Mouse (Mus musculus) mouse trophoblast stem cell (cell line): ENCODE measurements around the gene A830031A19Rik.

Source experiments
- in situ Hi-C, 2 experiments: fragments of 300-500 bp; cut with MseI, MboI; formaldehyde crosslinking; loops; 2 replicates in 1 of 2; 3 replicates in 1 of 2; pipeline ENCODE4 v1.15.1; 2025

A830031A19Rik gene

GRCm38 (mm10) chr11:24096483-24096882, 21.6 kb upstream of the A830031A19Rik start:
- in situ Hi-C loops, result loop anchor here in 1 of 2 experiments (25.0 kb wide), 1 partner anchor 1191 kb away; no protein-coding TSS in a partner anchor

- in situ Hi-C loops, result loop anchor here in 1 of 2 experiments (25.0 kb wide), 1 partner anchor 1191 kb away; no protein-coding TSS in a partner anchor
These were observed 21.0 kb upstream of the A830031A19Rik start for GRCm38 (mm10) chr11:24095656-24096353.

GRCm38 (mm10) chr11:24095236-24095635, 20.4 kb upstream of the A830031A19Rik start:
- in situ Hi-C loops, result loop anchor here in 1 of 2 experiments (25.0 kb wide), 1 partner anchor 1192 kb away; no protein-coding TSS in a partner anchor

- in situ Hi-C loops, result loop anchor here in 1 of 2 experiments (25.0 kb wide), 1 partner anchor 1193 kb away; no protein-coding TSS in a partner anchor
These were observed 19.2 kb upstream of the A830031A19Rik start for GRCm38 (mm10) chr11:24094086-24094487.

GRCm38 (mm10) chr11:24092618-24093017, 17.8 kb upstream of the A830031A19Rik start:
- in situ Hi-C loops, result loop anchor here in 1 of 2 experiments (25.0 kb wide), 1 partner anchor 1195 kb away; no protein-coding TSS in a partner anchor

- in situ Hi-C loops, result loop anchor here in 1 of 2 experiments (25.0 kb wide), 1 partner anchor 1196 kb away; no protein-coding TSS in a partner anchor
These were observed 16.7 kb upstream of the A830031A19Rik start for GRCm38 (mm10) chr11:24091393-24092080.

- in situ Hi-C loops, result loop anchor here in 1 of 2 experiments (25.0 kb wide), 1 partner anchor 1197 kb away; no protein-coding TSS in a partner anchor
These were observed 15.6 kb upstream of the A830031A19Rik start for GRCm38 (mm10) chr11:24090443-24090842.

- in situ Hi-C loops, result loop anchor here in 1 of 2 experiments (25.0 kb wide), 1 partner anchor 1200 kb away; no protein-coding TSS in a partner anchor
These were observed 12.2 kb upstream of the A830031A19Rik start for GRCm38 (mm10) chr11:24087069-24087468.

- in situ Hi-C loops, result loop anchor here in 1 of 2 experiments (25.0 kb wide), 1 partner anchor 1201 kb away; no protein-coding TSS in a partner anchor
These were observed 11.1 kb upstream of the A830031A19Rik start for GRCm38 (mm10) chr11:24085986-24086385.

- in situ Hi-C loops, result loop anchor here in 1 of 2 experiments (25.0 kb wide), 1 partner anchor 1203 kb away; no protein-coding TSS in a partner anchor
These were observed 9.7 kb upstream of the A830031A19Rik start for GRCm38 (mm10) chr11:24084590-24084989.

- in situ Hi-C loops, result loop anchor here in 1 of 2 experiments (25.0 kb wide), 1 partner anchor 1203 kb away; no protein-coding TSS in a partner anchor
These were observed 9.2 kb upstream of the A830031A19Rik start for GRCm38 (mm10) chr11:24084077-24084476.

- in situ Hi-C loops, result loop anchor here in 1 of 2 experiments (25.0 kb wide), 1 partner anchor 1204 kb away; no protein-coding TSS in a partner anchor
These were observed 8.6 kb upstream of the A830031A19Rik start for GRCm38 (mm10) chr11:24083423-24083822.

GRCm38 (mm10) chr11:24083076-24083405, 8.2 kb upstream of the A830031A19Rik start:
- in situ Hi-C loops, result loop anchor here in 1 of 2 experiments (25.0 kb wide), 1 partner anchor 1204 kb away; no protein-coding TSS in a partner anchor

GRCm38 (mm10) chr11:24082385-24083075, 7.7 kb upstream of the A830031A19Rik start:
- in situ Hi-C loops, result loop anchor here in 1 of 2 experiments (25.0 kb wide), 1 partner anchor 1205 kb away; no protein-coding TSS in a partner anchor

- in situ Hi-C loops, result loop anchor here in 1 of 2 experiments (25.0 kb wide), 1 partner anchor 1205 kb away; no protein-coding TSS in a partner anchor
These were observed 7.0 kb upstream of the A830031A19Rik start for GRCm38 (mm10) chr11:24081687-24082384.

GRCm38 (mm10) chr11:24081016-24081686, 6.3 kb upstream of the A830031A19Rik start:
- in situ Hi-C loops, result loop anchor here in 1 of 2 experiments (25.0 kb wide), 1 partner anchor 1206 kb away; no protein-coding TSS in a partner anchor

GRCm38 (mm10) chr11:24080541-24080940, 5.7 kb upstream of the A830031A19Rik start:
- in situ Hi-C loops, result loop anchor here in 1 of 2 experiments (25.0 kb wide), 1 partner anchor 1207 kb away; no protein-coding TSS in a partner anchor

- in situ Hi-C loops, result loop anchor here in 1 of 2 experiments (25.0 kb wide), 1 partner anchor 1208 kb away; no protein-coding TSS in a partner anchor
These were observed 4.8 kb upstream of the A830031A19Rik start for GRCm38 (mm10) chr11:24079392-24080391.
